Mouse (Mus musculus) cerebellum, postnatal 4 days (tissue): ENCODE measurements around the gene Rasa3.

Experiments
- DNase-seq, 2 experiments: peaks; one replicate each; pipeline ENCODE4 v3.0.0; 2022; ENCODE audit warnings: low spot score in 2 of 2, mixed read lengths in 1 of 2

Rasa3 gene

GRCm38 (mm10) chr8:13620226-13620920, 57.0 kb downstream of the Rasa3 start:
- DNase-seq, result no peak

GRCm38 (mm10) chr8:13616831-13617505, 60.4 kb downstream of the Rasa3 start:
- DNase-seq, result no peak

GRCm38 (mm10) chr8:13614924-13615391, 62.4 kb downstream of the Rasa3 start:
- peak in 1 of 2 experiments; percentile 18 for DNase-seq

GRCm38 (mm10) chr8:13614136-13614535, 63.3 kb downstream of the Rasa3 start:
- DNase-seq, result no peak

- DNase-seq, result no peak
Measured at GRCm38 (mm10) chr8:13611702-13612101, 65.7 kb downstream of the Rasa3 start.

- no peak for DNase-seq
Measured at GRCm38 (mm10) chr8:13609971-13610370, 67.4 kb downstream of the Rasa3 start.

GRCm38 (mm10) chr8:13608946-13609345, 68.5 kb downstream of the Rasa3 start:
- no peak for DNase-seq

GRCm38 (mm10) chr8:13605920-13606480, 71.4 kb downstream of the Rasa3 start:
- DNase-seq, result no peak

- DNase-seq, result peak in 1 of 2 experiments; percentile 62
Measured at GRCm38 (mm10) chr8:13602621-13603020, 74.8 kb downstream of the Rasa3 start.

- no peak for DNase-seq
Measured at GRCm38 (mm10) chr8:13601166-13601565, 76.2 kb downstream of the Rasa3 start.

GRCm38 (mm10) chr8:13600716-13601115, 76.7 kb downstream of the Rasa3 start:
- DNase-seq, result no peak

GRCm38 (mm10) chr8:13600204-13600603, 77.2 kb downstream of the Rasa3 start:
- DNase-seq, result no peak

- DNase-seq, result no peak
Measured at GRCm38 (mm10) chr8:13597777-13598176, 79.6 kb downstream of the Rasa3 start.

GRCm38 (mm10) chr8:13595861-13596260, 81.5 kb downstream of the Rasa3 start:
- no peak for DNase-seq

- no peak for DNase-seq
Measured at GRCm38 (mm10) chr8:13594884-13595323, 82.5 kb downstream of the Rasa3 start.

- DNase-seq, result no peak
Measured at GRCm38 (mm10) chr8:13593340-13593739, 84.1 kb downstream of the Rasa3 start.

GRCm38 (mm10) chr8:13591246-13591645, 86.2 kb downstream of the Rasa3 start:
- no peak for DNase-seq

GRCm38 (mm10) chr8:13589071-13589470, 88.3 kb downstream of the Rasa3 start:
- DNase-seq, result no peak

GRCm38 (mm10) chr8:13584652-13585051, 92.8 kb downstream of the Rasa3 start:
- DNase-seq, result no peak

GRCm38 (mm10) chr8:13577869-13578268, 99.5 kb downstream of the Rasa3 start:
- DNase-seq, result no peak

GRCm38 (mm10) chr8:13571999-13572398, 105.4 kb downstream of the Rasa3 start:
- no peak for DNase-seq

GRCm38 (mm10) chr8:13562118-13562517, 115.3 kb downstream of the Rasa3 start, which contains the start of gene 1700029H14Rik:
Gene 1700029H14Rik, minus strand, starts transcription at chr8:13562461.
- peak in 1 of 2 experiments; percentile 14 for DNase-seq

- DNase-seq, result no peak
Measured at GRCm38 (mm10) chr8:13557526-13557925, 119.9 kb downstream of the Rasa3 start.
